Mouse (Mus musculus) CH12.LX (cell line): ENCODE results near the gene Filip1l. TPM values are rescaled to one million over a fixed set of nuclear protein-coding genes. Genes with fewer than 3 reads are reported as not detected.

ENCODE experiments used
- DNase-seq: peaks from one replicate; pipeline ENCODE4 v3.0.0-alpha.2; 2013; ENCODE audit errors: extremely low read depth
- H3K27ac ChIP-seq: 2 replicates; pipeline ENCODE4 v1.5.1; 2012; ENCODE audit warnings: low read depth, mild to moderate bottlenecking, control low read depth, moderate library complexity; ENCODE audit not compliant: insufficient read depth
- H3K27me3 ChIP-seq: replicated peaks from 2 replicates; pipeline ENCODE3; 2012; ENCODE audit warnings: inconsistent platforms
- H3K36me3 ChIP-seq, 2 experiments: replicated peaks in 1 of 2; 2 replicates each; pipeline versions ENCODE3 to v1.6.1; 2012; ENCODE audit warnings: inconsistent platforms in 1 of 2, low read length in 1 of 2, mild to moderate bottlenecking in 1 of 2, mixed read lengths in 1 of 2, moderate library complexity in 1 of 2; ENCODE audit not compliant: control insufficient read depth in 1 of 2, insufficient read depth in 1 of 2
- H3K4me1 ChIP-seq, 2 experiments: 2 replicates each; pipeline ENCODE4 v1.6.1; 2012; ENCODE audit warnings: inconsistent platforms in 1 of 2, moderate library complexity in 1 of 2; ENCODE audit not compliant: insufficient read depth in 2 of 2, control insufficient read depth in 1 of 2
- H3K4me2 ChIP-seq: 2 replicates; pipeline ENCODE4 v1.6.1; 2012; ENCODE audit warnings: low read depth, mild to moderate bottlenecking, control low read depth; ENCODE audit not compliant: poor library complexity, insufficient read depth, severe bottlenecking
- H3K4me3 ChIP-seq, 3 experiments: fragments of 150-350 bp in 1 of 3; sonication (generic) in 1 of 3; replicated peaks in 1 of 3; 2 replicates each; pipeline versions ENCODE3 to v1.5.1; 2011 to 2012; ENCODE audit warnings: low read depth in 2 of 3, low read length in 2 of 3, mild to moderate bottlenecking in 2 of 3, moderate library complexity in 2 of 3, control low read depth in 1 of 3, improper control_type of control experiment in 1 of 3, inconsistent platforms in 1 of 3, mixed read lengths in 1 of 3; ENCODE audit not compliant: poor library complexity in 1 of 3
- H3K79me2 ChIP-seq: replicated peaks from 2 replicates; pipeline ENCODE4 v1.6.1; 2012; ENCODE audit warnings: mild to moderate bottlenecking, moderate library complexity; ENCODE audit not compliant: control insufficient read depth, poor library complexity, insufficient read depth, severe bottlenecking; ENCODE audit errors: extremely low read depth
- H3K9ac ChIP-seq: 2 replicates; pipeline ENCODE4 v1.6.1; 2012; ENCODE audit warnings: low read depth, mild to moderate bottlenecking, control low read depth, moderate library complexity; ENCODE audit not compliant: insufficient read depth
- H3K9me3 ChIP-seq: replicated peaks from 2 replicates; pipeline ENCODE3; 2012; ENCODE audit warnings: low read length, inconsistent platforms, mixed read lengths
- E2F4 ChIP-seq: IDR thresholded peaks from 2 replicates; pipeline ENCODE4 v1.6.1; 2011; ENCODE audit warnings: low read depth, low read length, improper control_type of control experiment; ENCODE audit not compliant: insufficient replicate concordance
- ELF1 ChIP-seq: IDR thresholded peaks from 2 replicates; pipeline ENCODE4 v1.6.1; 2014; ENCODE audit warnings: low read depth, mild to moderate bottlenecking, inconsistent platforms, low read length, improper control_type of control experiment
- ETS1 ChIP-seq: conservative IDR thresholded peaks from 2 replicates; pipeline ENCODE4 v1.6.1; 2012; ENCODE audit warnings: low read depth, mild to moderate bottlenecking, inconsistent platforms, low read length, improper control_type of control experiment, moderate library complexity
- GABPA ChIP-seq: IDR thresholded peaks from 2 replicates; pipeline ENCODE4 v1.6.1; 2012; ENCODE audit warnings: low read depth, low read length, improper control_type of control experiment, inconsistent platforms; ENCODE audit not compliant: insufficient replicate concordance
- IRF4 ChIP-seq: IDR thresholded peaks from 2 replicates; pipeline ENCODE4 v1.6.1; 2014; ENCODE audit warnings: low read depth, mild to moderate bottlenecking, inconsistent platforms, low read length, improper control_type of control experiment
- MAFK ChIP-seq: IDR thresholded peaks from 2 replicates; pipeline ENCODE4 v1.6.1; 2011; ENCODE audit warnings: low read length, improper control_type of control experiment; ENCODE audit not compliant: insufficient replicate concordance
- NRF1 ChIP-seq: IDR thresholded peaks from 2 replicates; pipeline ENCODE4 v1.6.1; 2014; ENCODE audit warnings: low read depth, mild to moderate bottlenecking, inconsistent platforms, low read length, improper control_type of control experiment, moderate library complexity
- SIN3A ChIP-seq: IDR thresholded peaks from 2 replicates; pipeline ENCODE4 v1.6.1; 2012; ENCODE audit warnings: low read length, improper control_type of control experiment, inconsistent platforms
- TBP ChIP-seq: conservative IDR thresholded peaks from 2 replicates; pipeline ENCODE4 v1.6.1; 2011; ENCODE audit warnings: low read depth, low read length, improper control_type of control experiment
- UBTF ChIP-seq: IDR thresholded peaks from 2 replicates; pipeline ENCODE4 v1.6.1; 2012; ENCODE audit warnings: low read depth, mild to moderate bottlenecking, inconsistent platforms, low read length, improper control_type of control experiment, moderate library complexity
- USF2 ChIP-seq: conservative IDR thresholded peaks from 2 replicates; pipeline ENCODE4 v1.6.1; 2011; ENCODE audit warnings: low read depth, low read length, improper control_type of control experiment
- ZNF384 ChIP-seq: IDR thresholded peaks from 2 replicates; pipeline ENCODE4 v1.6.1; 2012; ENCODE audit warnings: low read depth, low read length, improper control_type of control experiment, inconsistent platforms
- dilution Hi-C: fragments of 300-500 bp; cut with MboI; formaldehyde crosslinking; loops from 2 replicates; pipeline ENCODE4 v1.14.3; 2020; ENCODE audit warnings: low sequenced_read_pairs; ENCODE audit not compliant: extremely low pct_unique_long_range_greater_than_20kb, extremely low pct_ligation_motif_present
- in situ Hi-C: fragments of 300-500 bp; cut with MboI; formaldehyde crosslinking; loops from 3 replicates; pipeline ENCODE4 v1.14.3; 2019; ENCODE audit warnings: low sequenced_read_pairs, low pct_ligation_motif_present, low pct_unique_long_range_greater_than_20kb, mixed read lengths
- polyA plus RNA-seq: library from polyadenylated mRNA; unstranded; fragments of >175 nt; gene quantifications from 2 replicates; pipeline ENCODE4 v1.2.1, GENCODE M21; 2012; ENCODE audit warnings: low read depth; ENCODE audit not compliant: insufficient read length
- total RNA-seq, 2 experiments: library from RNA; depleted of rRNA; stranded (reverse); fragments of 300-350 nt in 1 of 2; fragments of >200 nt in 1 of 2; gene quantifications; 2 replicates each; pipeline ENCODE4 v1.2.3; 2012 to 2014

Filip1l gene
- total and polyA plus RNA-seq, 3 experiments = 2.1 to 17.6 (median 5.7) TPM

GRCm38 (mm10) chr16:57555667-57556066 lies 202.8 kb downstream of the Filip1l start:
- in situ Hi-C loops = no loop called here
- no peak overlapping the region for H3K4me2 ChIP-seq
- no peak for DNase-seq
- no peaks in the 10 kb centered on the region for H3K9me3 ChIP-seq
- dilution Hi-C loops = no loop called here
- peaks cover 0 to 56% of the 10 kb centered on the region in 2 experiments for H3K36me3 ChIP-seq
- no peaks in the 10 kb centered on the region for H3K27me3 ChIP-seq
- TF ChIP-seq UBTF (no peak), SIN3A (no peak), IRF4 (no peak), ZNF384 (no peak), E2F4 (no peak), ETS1 (no peak)
- H3K79me2 ChIP-seq = peaks cover 8% of the 10 kb centered on the region; the same call in 1 of the 2 replicates
- no peak overlapping the region for H3K4me3 ChIP-seq
- H3K9ac ChIP-seq = no peak overlapping the region
- peaks cover 2 to 80% of the 10 kb centered on the region in 2 experiments; a peak in 3 of 4 replicates for H3K4me1 ChIP-seq
- no peak overlapping the region for H3K27ac ChIP-seq

GRCm38 (mm10) chr16:57556244-57556643 lies 203.4 kb downstream of the Filip1l start:
- dilution Hi-C loops = no loop called here
- H3K9ac ChIP-seq = no peak overlapping the region
- peaks cover 8% of the 10 kb centered on the region; the same call in 1 of the 2 replicates for H3K79me2 ChIP-seq
- H3K27me3 ChIP-seq = no peaks in the 10 kb centered on the region
- H3K9me3 ChIP-seq = no peaks in the 10 kb centered on the region
- H3K36me3 ChIP-seq = peaks cover 0 to 56% of the 10 kb centered on the region in 2 experiments
- no peak overlapping the region for H3K4me2 ChIP-seq
- no peak overlapping the region for H3K4me3 ChIP-seq
- peaks cover 2 to 82% of the 10 kb centered on the region in 2 experiments; a peak in 2 of 4 replicates for H3K4me1 ChIP-seq
- in situ Hi-C loops = no loop called here
- no peak overlapping the region for H3K27ac ChIP-seq
- DNase-seq = no peak
- TF ChIP-seq USF2 = no peak

GRCm38 (mm10) chr16:57558258-57558657 lies 205.4 kb downstream of the Filip1l start:
- no peak overlapping the region for H3K9ac ChIP-seq
- TF ChIP-seq IRF4 (no peak), MAFK (no peak), NRF1 (no peak), TBP (no peak), GABPA (no peak), ELF1 (no peak)
- in situ Hi-C loops = no loop called here
- peaks cover 8% of the 10 kb centered on the region; the same call in 1 of the 2 replicates for H3K79me2 ChIP-seq
- H3K4me1 ChIP-seq = peaks cover 4 to 77% of the 10 kb centered on the region in 2 experiments; a peak in 3 of 4 replicates
- H3K27ac ChIP-seq = no peak overlapping the region
- DNase-seq = no peak
- H3K4me2 ChIP-seq = no peak overlapping the region
- H3K36me3 ChIP-seq = peaks cover 0 to 55% of the 10 kb centered on the region in 2 experiments
- H3K4me3 ChIP-seq = no peak overlapping the region
- H3K27me3 ChIP-seq = no peaks in the 10 kb centered on the region
- dilution Hi-C loops = no loop called here
- no peaks in the 10 kb centered on the region for H3K9me3 ChIP-seq
